Mouse (Mus musculus) kidney, embryonic 15.5 days (tissue): ENCODE data around the gene Pif1. TPM values are rescaled to one million over a fixed set of nuclear protein-coding genes. Genes with fewer than 3 reads are reported as not detected.

ENCODE experiments used
- ATAC-seq: fragments of 200-750 bp; cut with Nextera tagmentation; replicated peaks from 2 replicates; pipeline ENCODE4 v1.8.0; 2017; ENCODE audit warnings: moderate TSS enrichment; ENCODE audit not compliant: low FRiP score
- H3K27ac ChIP-seq: fragments of 300-500 bp; sonication (generic); 2 replicates; pipeline ENCODE4 v1.5.1; 2015; ENCODE audit warnings: mild to moderate bottlenecking, inconsistent platforms
- H3K27me3 ChIP-seq: fragments of 300-500 bp; sonication (generic); 2 replicates; pipeline ENCODE4 v1.6.1; 2015; ENCODE audit warnings: inconsistent platforms
- H3K36me3 ChIP-seq: fragments of 300-500 bp; sonication (generic); 2 replicates; pipeline ENCODE4 v1.6.1; 2015; ENCODE audit warnings: inconsistent platforms
- H3K4me1 ChIP-seq: fragments of 300-500 bp; sonication (generic); 2 replicates; pipeline ENCODE4 v1.6.1; 2015; ENCODE audit warnings: inconsistent platforms
- H3K4me2 ChIP-seq: fragments of 300-500 bp; sonication (generic); 2 replicates; pipeline ENCODE4 v1.6.1; 2015; ENCODE audit warnings: moderate library complexity, mild to moderate bottlenecking, inconsistent platforms
- H3K4me3 ChIP-seq: fragments of 300-500 bp; sonication (generic); replicated peaks from 2 replicates; pipeline ENCODE4 v1.5.1; 2015; ENCODE audit warnings: mild to moderate bottlenecking, inconsistent platforms
- H3K9ac ChIP-seq: fragments of 300-500 bp; sonication (generic); 2 replicates; pipeline ENCODE4 v1.6.1; 2015; ENCODE audit warnings: mild to moderate bottlenecking, inconsistent platforms
- H3K9me3 ChIP-seq: fragments of 300-500 bp; sonication (generic); replicated peaks from 2 replicates; pipeline ENCODE4 v1.6.1; 2016; ENCODE audit warnings: inconsistent platforms
- WGBS: fragments of 180-500 bp; shearing (Covaris S2); methylation state at CpG from one replicate; pipeline ENCODE4 v1.1.7; 2015; ENCODE audit warnings: mixed read lengths; 5-methylcytosine and 5-hydroxymethylcytosine counted together
- polyA plus RNA-seq: library from polyadenylated mRNA; unstranded; fragments of >200 nt; fragmentation: Nextera tagmentation; extraction: Ambion mirVana; gene quantifications from 2 replicates; pipeline ENCODE4 v1.2.1, GENCODE M21; 2015

Pif1 gene
- polyA plus RNA-seq, 1 experiment from 2014 or later: 17.5 TPM

DNA sequence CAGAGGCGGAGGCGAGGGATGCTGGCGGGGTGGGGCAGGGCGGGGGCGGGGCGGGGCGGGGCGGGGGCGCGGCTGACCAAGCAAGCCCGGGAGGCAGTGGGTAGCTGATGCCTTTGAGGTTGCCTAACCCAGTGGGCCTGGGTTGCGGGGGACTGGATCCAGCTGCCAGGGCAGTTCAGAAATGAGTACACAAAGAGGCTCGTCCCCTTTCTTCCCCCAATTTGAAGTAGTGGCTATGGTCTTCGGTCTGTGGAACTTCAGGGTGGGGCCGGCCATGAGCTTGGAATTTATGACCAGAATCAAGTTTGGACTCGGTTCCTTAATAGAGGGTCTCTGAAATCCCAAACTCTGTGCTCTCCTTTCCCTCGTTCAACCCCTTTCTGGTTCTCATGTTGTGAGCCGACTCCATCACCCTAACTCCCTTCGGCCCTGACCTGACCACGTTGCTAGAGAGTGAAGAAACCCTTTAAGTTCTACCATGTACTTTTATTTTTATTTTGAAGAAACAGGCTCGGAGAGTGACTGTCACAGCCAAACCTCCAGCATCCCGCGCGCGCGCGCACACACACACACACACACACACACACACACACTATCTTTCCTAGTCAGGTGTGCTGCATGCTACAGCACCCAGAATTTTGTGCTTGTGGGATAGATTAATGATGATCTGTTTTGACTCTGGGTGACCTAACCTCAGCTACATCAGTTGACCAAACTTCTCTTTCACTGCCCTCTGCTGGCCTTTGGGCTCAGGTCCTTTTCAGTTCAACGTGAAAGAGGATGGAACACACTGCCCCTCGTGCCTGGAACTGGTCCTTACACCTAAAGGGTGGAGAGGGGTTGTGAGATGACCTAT is 6.3 kb upstream of the Pif1 start:
- Histone ChIP-seq H3K4me1 (peaks cover 50% of the 10 kb centered on the region), H3K36me3 (no peaks in the 10 kb centered on the region), H3K4me3 (peak overlapping the region; percentile 68), H3K4me2 (peak overlapping the region; percentile 77), H3K27me3 (no peaks in the 10 kb centered on the region), H3K9me3 (no peaks in the 10 kb centered on the region), H3K9ac (peak overlapping the region; percentile 31; the same call in 1 of the 2 replicates), H3K27ac (peak overlapping the region; percentile 91)
- 3% methylated on average over 21 of the region's 29 CpGs for WGBS
- ATAC-seq: peak; percentile 85

DNA sequence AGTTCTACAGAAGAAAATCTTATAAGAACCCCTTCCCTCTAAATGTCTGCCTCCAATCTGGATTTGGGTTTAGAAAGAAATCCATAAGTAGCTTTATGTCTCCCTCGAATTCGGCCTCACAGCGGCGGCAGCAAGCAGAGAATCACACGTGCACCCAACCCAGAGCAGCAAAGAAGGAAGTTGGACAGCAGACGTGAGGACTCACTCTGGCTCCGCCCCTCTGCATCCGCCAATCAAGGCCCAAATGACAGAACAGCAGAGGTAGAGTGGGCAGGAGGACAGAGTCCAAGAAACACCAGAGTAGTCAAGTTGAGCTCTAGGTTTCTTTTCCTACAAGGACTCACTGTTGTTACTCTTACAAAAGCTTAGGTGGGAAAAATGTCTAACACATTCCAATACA is 3.9 kb upstream of the Pif1 start:
- 28% methylated on average over 8 of the region's 8 CpGs for WGBS
- Histone ChIP-seq H3K9me3 (no peaks in the 10 kb centered on the region), H3K27ac (no peak overlapping the region), H3K4me3 (no peak overlapping the region), H3K27me3 (no peaks in the 10 kb centered on the region), H3K9ac (no peak overlapping the region), H3K4me1 (peaks cover 44% of the 10 kb centered on the region), H3K4me2 (no peak overlapping the region), H3K36me3 (no peaks in the 10 kb centered on the region)
- no peak for ATAC-seq

DNA sequence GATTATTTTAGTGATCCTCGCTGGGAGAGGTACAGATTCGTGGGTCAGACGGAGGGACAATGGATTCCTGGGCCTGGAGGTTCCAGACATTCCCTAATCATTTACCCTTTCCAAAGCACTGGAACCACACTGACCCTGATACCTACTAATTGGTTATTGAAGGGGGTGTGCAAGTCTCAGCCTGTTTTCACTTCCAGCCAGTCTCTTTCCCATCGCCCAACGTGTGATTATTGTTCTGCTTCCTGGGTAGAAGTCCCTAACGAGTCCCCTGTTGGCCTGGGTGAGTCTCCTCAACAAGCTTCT is 261 bp downstream of the Pif1 start:
- ATAC-seq: no peak
- WGBS: 0% methylated on average over 6 of the region's 6 CpGs
- H3K27ac ChIP-seq: peak overlapping the region; percentile 41

DNA sequence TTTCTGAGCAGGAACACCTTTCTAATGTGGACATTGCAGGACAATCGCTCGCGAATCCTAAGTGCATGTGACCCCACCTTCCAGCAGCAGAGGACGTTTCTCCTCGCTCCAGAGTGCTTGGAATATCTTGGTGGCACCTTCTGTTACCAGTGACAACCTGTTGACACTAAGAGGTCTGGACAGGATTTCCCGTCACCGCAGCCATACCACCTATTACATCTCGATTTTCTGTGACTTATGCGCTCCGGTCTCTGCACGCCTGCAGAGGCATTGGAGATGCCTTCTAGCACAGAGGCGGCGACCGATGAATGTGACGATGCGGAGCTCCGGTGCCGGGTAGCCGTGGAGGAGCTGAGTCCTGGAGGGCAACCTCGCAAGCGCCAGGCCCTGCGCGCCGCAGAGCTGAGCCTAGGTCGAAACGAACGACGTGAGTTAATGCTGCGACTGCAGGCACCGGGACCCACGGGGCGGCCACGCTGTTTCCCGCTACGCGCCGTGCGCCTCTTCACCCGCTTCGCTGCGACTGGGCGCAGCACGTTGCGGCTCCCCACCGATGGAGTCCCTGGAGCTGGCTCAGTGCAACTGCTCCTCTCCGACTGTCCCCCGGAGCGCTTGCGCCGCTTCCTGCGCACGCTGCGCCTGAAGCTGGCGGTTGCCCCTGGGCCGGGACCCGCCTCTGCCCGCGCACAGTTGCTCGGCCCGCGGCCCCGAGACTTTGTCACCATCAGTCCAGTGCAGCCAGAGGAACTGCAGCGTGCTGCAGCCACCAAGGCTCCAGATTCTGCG is 806 bp downstream of the Pif1 start:
- ATAC-seq: peak; percentile 44
- H3K27ac ChIP-seq: peak overlapping the region; percentile 41
- H3K27me3 ChIP-seq: no peaks in the 10 kb centered on the region
- peak overlapping the region; percentile 64 for H3K4me3 ChIP-seq
- WGBS: under 1% methylated on average over 64 of the region's 64 CpGs
- H3K36me3 ChIP-seq: peaks cover 28% of the 10 kb centered on the region
- peak overlapping the region; percentile 59 for H3K9ac ChIP-seq
- peaks cover 38% of the 10 kb centered on the region for H3K4me1 ChIP-seq
- H3K4me2 ChIP-seq: peak overlapping the region; percentile 99
- no peaks in the 10 kb centered on the region for H3K9me3 ChIP-seq

More for the DNA sequence above, 261 bp downstream of the Pif1 start:
- Histone ChIP-seq H3K4me1 (peaks cover 38% of the 10 kb centered on the region), H3K4me3 (peak overlapping the region; percentile 64), H3K9ac (peak overlapping the region; percentile 59), H3K4me2 (peak overlapping the region; percentile 99), H3K9me3 (no peaks in the 10 kb centered on the region), H3K36me3 (peaks cover 22% of the 10 kb centered on the region), H3K27me3 (no peaks in the 10 kb centered on the region)

DNA sequence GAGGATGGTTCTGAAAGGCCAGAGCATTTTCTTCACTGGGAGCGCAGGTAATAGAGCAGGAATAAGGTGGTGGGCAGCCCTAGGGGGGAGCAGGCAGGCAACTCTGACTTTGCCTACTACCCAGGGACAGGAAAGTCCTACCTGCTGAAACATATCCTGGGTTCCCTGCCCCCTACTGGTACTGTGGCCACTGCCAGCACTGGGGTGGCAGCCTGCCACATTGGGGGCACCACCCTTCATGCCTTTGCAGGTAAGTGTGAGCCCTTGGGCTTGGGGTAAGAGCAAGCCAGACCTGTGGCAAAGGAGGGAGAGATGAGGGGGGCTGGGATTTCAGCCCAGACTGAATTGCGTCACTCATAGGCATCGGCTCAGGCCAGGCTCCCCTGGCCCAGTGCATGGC is 2.1 kb downstream of the Pif1 start:
- peaks cover 34% of the 10 kb centered on the region for H3K4me1 ChIP-seq
- peak overlapping the region; percentile 99 for H3K4me2 ChIP-seq
- H3K4me3 ChIP-seq: peak overlapping the region; percentile 64
- H3K36me3 ChIP-seq: peaks cover 41% of the 10 kb centered on the region
- no peak overlapping the region for H3K27ac ChIP-seq
- H3K9ac ChIP-seq: 0 out of 2 replicates have a peak overlapping the region, but pooled peaks have one; percentile 22
- no peaks in the 10 kb centered on the region for H3K9me3 ChIP-seq
- 92% methylated on average over 3 of the region's 3 CpGs for WGBS
- no peak; the same call in 1 of the 2 replicates for ATAC-seq
- no peaks in the 10 kb centered on the region for H3K27me3 ChIP-seq

DNA sequence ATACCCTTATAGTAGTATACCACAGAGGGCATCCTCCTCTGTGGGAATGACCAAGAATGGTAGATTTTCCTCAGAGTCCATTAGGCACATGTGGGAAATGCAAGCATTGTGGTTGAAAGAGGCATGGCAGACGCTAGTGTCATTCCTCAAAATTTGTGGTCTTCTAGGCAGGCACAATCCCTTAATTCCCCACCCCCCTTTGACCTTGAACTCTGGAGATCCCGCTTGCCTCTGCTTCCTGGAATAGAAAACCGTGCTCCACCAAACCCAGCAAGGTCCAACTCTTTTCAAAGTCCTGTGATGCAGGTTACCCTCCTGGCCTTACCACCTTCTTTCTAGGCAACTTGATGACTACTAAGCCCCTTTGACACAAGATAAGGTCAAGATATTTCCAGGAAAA is 5.8 kb downstream of the Pif1 start:
- Histone ChIP-seq H3K27me3 (no peaks in the 10 kb centered on the region), H3K4me1 (peaks cover 22% of the 10 kb centered on the region), H3K36me3 (peaks cover 57% of the 10 kb centered on the region), H3K27ac (no peak overlapping the region), H3K9ac (no peak overlapping the region), H3K4me2 (no peak overlapping the region), H3K4me3 (no peak overlapping the region), H3K9me3 (no peaks in the 10 kb centered on the region)
- WGBS: 80% methylated on average over 3 of the region's 3 CpGs
- no peak for ATAC-seq

DNA sequence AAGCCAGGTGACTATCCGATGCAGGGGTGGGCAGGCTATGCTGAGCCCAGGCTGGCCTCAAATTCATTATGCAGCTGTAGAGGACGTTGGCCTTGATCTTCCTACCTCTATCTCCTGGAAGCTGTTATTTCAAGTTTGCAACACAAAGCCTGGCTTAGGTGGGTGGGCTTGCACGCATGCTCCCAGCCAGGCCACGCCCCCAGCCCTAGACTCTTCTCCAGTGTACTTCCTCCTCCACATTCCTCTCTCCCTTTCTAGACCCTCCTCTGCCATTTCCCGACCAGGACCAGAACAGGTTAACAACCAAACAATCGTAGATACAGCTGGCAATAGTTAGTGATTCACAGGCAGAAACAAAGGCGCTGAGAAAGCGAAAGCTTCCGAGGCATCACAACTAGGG is 6.6 kb downstream of the Pif1 start:
- WGBS: 76% methylated on average over 9 of the region's 9 CpGs
- H3K4me3 ChIP-seq: no peak overlapping the region
- H3K27me3 ChIP-seq: no peaks in the 10 kb centered on the region
- H3K9me3 ChIP-seq: no peaks in the 10 kb centered on the region
- no peak overlapping the region for H3K9ac ChIP-seq
- peaks cover 13% of the 10 kb centered on the region for H3K4me1 ChIP-seq
- H3K36me3 ChIP-seq: peaks cover 57% of the 10 kb centered on the region
- H3K27ac ChIP-seq: no peak overlapping the region
- no peak for ATAC-seq
- no peak overlapping the region for H3K4me2 ChIP-seq

DNA sequence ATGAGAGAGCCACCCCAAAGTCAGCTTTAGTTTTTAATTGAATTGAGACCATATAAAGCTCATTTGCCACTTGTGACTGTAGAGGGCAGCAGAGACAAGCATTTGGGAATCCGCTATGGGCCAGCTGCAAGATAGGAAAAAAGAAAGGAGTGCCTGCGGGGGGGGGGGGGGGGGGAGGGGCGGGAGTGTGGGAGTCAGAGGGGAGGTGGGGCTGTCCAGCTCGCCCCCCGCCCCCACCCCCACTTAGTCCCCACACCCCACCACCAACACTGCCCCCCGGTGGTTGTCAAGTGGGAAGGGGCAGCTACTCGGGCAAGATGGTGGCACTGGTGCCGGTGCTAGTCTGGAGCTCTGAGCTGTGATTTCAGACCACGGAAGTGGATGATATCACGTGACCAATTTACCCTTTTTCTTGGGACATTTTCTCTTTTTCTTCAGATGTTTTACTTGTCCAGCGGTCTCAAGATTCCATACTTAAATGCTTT is 11.8 kb downstream of the Pif1 start:
- H3K36me3 ChIP-seq: peaks cover 19% of the 10 kb centered on the region
- no peaks in the 10 kb centered on the region for H3K27me3 ChIP-seq
- 55% methylated on average over 8 of the region's 11 CpGs for WGBS
- no peak overlapping the region for H3K27ac ChIP-seq
- H3K4me3 ChIP-seq: peak overlapping the region; percentile 17; the same call in 1 of the 2 replicates
- H3K9ac ChIP-seq: no peak overlapping the region
- H3K4me2 ChIP-seq: peak overlapping the region; percentile 42
- ATAC-seq: no peak
- H3K4me1 ChIP-seq: no peaks in the 10 kb centered on the region
- no peaks in the 10 kb centered on the region for H3K9me3 ChIP-seq

DNA sequence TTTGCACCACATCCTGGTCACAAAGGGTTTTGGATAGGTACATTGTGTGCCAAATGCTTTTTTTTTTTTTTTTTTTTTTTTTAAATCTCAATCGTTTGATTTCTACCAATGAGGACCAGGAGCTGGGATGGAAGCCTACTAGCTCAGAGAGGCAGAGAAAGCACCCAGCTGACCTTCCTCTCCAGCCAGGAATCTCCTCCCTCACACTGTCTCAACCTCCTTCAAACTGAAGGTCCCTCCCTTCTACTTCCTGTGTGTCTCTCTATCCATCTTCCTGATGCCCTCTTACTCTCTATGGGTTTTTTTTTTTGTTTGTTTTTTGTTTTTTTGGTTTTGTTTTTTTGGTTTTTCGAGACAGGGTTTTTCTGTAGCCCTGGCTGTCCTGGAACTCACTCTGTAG is 14.0 kb downstream of the Pif1 start:
- Histone ChIP-seq H3K4me2 (no peak overlapping the region), H3K9ac (no peak overlapping the region), H3K27ac (no peak overlapping the region), H3K4me3 (no peak overlapping the region), H3K36me3 (no peaks in the 10 kb centered on the region), H3K27me3 (no peaks in the 10 kb centered on the region), H3K9me3 (no peaks in the 10 kb centered on the region), H3K4me1 (peaks cover 4% of the 10 kb centered on the region)
- ATAC-seq: no peak
- 66% methylated on average over 2 of the region's 2 CpGs for WGBS

DNA sequence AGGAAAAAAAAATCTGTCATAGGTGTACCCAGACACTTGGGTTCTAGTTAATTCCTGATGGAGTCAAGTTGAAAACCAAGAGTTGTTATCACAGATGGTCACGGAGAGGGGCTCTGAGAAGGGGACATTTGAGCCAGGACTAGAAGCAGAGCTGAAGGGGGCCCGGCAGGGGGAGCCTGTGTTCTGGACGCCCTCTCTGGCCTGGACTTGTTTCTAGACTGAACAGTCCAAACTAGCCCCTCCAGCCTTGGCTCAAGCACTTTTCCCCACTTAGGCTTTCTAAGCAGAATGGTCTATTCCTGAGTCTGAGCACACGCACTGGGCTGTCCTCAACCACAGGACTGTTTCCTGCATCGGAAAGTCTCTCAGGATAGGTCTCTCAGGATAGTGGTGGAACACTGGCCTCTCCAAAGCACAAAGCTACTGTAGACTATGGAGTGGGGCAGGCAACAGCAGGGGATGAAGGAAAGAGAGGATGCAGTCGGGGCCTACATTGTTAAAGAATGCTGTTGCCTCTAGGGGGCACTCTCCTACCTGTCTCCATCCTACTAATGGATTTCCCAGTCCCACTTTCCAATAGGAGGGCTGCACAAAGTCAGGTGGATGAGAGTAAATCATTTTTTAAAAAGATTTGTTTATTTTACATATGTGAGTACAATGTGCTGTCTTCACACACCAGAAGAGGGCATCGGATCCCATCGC is 16.6 kb downstream of the Pif1 start:
- Histone ChIP-seq H3K27ac (no peak overlapping the region), H3K9me3 (no peaks in the 10 kb centered on the region), H3K4me1 (peaks cover 10% of the 10 kb centered on the region), H3K27me3 (no peaks in the 10 kb centered on the region), H3K4me3 (no peak overlapping the region), H3K4me2 (no peak overlapping the region), H3K9ac (no peak overlapping the region), H3K36me3 (no peaks in the 10 kb centered on the region)
- ATAC-seq: no peak
- 50% methylated on average over 8 of the region's 8 CpGs for WGBS

DNA sequence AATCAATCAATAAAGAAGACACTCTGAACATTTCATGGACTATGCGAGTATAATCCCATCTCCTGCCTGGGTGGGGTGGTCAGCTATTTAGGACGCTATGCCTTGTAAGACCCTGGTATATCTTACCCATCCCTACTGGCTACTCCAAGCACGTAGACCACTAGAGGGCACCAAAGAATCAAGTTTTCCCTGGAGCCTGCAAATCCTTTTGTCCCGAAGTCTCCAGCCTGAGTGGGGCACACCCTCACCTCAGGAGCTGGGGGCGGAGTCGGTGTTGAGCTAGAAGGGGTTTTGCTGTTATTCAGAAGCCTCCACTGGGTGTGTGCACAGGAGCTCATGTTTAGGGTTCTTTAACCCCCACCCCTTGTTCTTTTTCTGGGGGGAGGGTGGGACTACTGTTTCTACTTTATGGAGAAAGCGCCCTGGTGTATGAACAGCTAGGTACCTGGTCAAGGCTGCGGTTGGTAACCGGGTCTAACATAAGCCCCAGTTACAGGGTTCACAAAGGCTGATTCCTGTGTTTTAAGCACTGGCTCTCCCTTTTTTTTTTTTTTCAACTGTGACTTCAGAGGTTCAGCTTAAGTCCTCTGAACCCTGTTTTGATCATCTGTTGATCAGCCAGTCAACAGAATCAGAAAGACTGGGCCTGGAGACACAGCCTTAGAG is 18.6 kb downstream of the Pif1 start:
- peak; percentile 73 for ATAC-seq
- 0 out of 2 replicates have a peak overlapping the region, but pooled peaks have one; percentile 16 for H3K4me3 ChIP-seq
- WGBS: 5% methylated on average over 9 of the region's 9 CpGs
- peak overlapping the region; percentile 53 for H3K4me2 ChIP-seq
- no peaks in the 10 kb centered on the region for H3K9me3 ChIP-seq
- H3K9ac ChIP-seq: peak overlapping the region; percentile 35; the same call in 1 of the 2 replicates
- no peak overlapping the region for H3K27ac ChIP-seq
- H3K27me3 ChIP-seq: no peaks in the 10 kb centered on the region
- H3K36me3 ChIP-seq: no peaks in the 10 kb centered on the region
- H3K4me1 ChIP-seq: peaks cover 10% of the 10 kb centered on the region
